Mouse (Mus musculus): ENCODE measurements around the gene Eme1. TPM values are rescaled to one million over a fixed set of nuclear protein-coding genes. Genes with fewer than 3 reads are reported as not detected.

The Eme1 gene
- polyA plus RNA-seq, 1 experiment from 2014 or later: 11.3 TPM

Other genes starting within 250 kb of the Eme1 start
- gene Cacna1g, start 179.8 kb downstream of the Eme1 start, polyA plus RNA-seq (2015; fragmentation: Nextera tagmentation; extraction: Ambion mirVana): 5.8 and 7.6 TPM in 2 replicates
- gene Spata20, start 167.8 kb downstream of the Eme1 start, polyA plus RNA-seq (2015; fragmentation: Nextera tagmentation; extraction: Ambion mirVana): 0.08 and 0.25 TPM in 2 replicates
- 13.6 and 17.9 TPM in 2 replicates for gene Epn3, start 154.0 kb downstream of the Eme1 start, polyA plus RNA-seq (2015; fragmentation: Nextera tagmentation; extraction: Ambion mirVana)
- 5.7 and 9.1 TPM in 2 replicates for gene Mycbpap, start 132.2 kb downstream of the Eme1 start, polyA plus RNA-seq (2015; fragmentation: Nextera tagmentation; extraction: Ambion mirVana)
- gene Rsad1, start 104.7 kb downstream of the Eme1 start, polyA plus RNA-seq (2015; fragmentation: Nextera tagmentation; extraction: Ambion mirVana): 7.3 and 8.0 TPM in 2 replicates
- 2.0 and 2.1 TPM in 2 replicates for gene Chad, start 88.9 kb downstream of the Eme1 start, polyA plus RNA-seq (2015; fragmentation: Nextera tagmentation; extraction: Ambion mirVana)
- gene Acsf2, start 52.1 kb downstream of the Eme1 start, polyA plus RNA-seq (2015; fragmentation: Nextera tagmentation; extraction: Ambion mirVana): 2.7 and 3.9 TPM in 2 replicates
- 120 and 123 TPM in 2 replicates for gene Lrrc59, start 24.2 kb downstream of the Eme1 start, polyA plus RNA-seq (2015; fragmentation: Nextera tagmentation; extraction: Ambion mirVana)
- 123 and 134 TPM in 2 replicates for gene Mrpl27, start 197 bp downstream of the Eme1 start, polyA plus RNA-seq (2015; fragmentation: Nextera tagmentation; extraction: Ambion mirVana)
- 11.6 and 12.9 TPM in 2 replicates for gene Xylt2, start 23.6 kb upstream of the Eme1 start, polyA plus RNA-seq (2015; fragmentation: Nextera tagmentation; extraction: Ambion mirVana)
- gene Gm11541, start 50.5 kb upstream of the Eme1 start, polyA plus RNA-seq (2015; fragmentation: Nextera tagmentation; extraction: Ambion mirVana): not detected in 2 replicates
- gene Cdc34b, start 87.8 kb upstream of the Eme1 start, polyA plus RNA-seq (2015; fragmentation: Nextera tagmentation; extraction: Ambion mirVana): 0.39 TPM in 1 of 2 replicates, not detected in the other
- 0.07 TPM in 1 of 2 replicates, not detected in the other for gene Tmem92, start 128.7 kb upstream of the Eme1 start, polyA plus RNA-seq (2015; fragmentation: Nextera tagmentation; extraction: Ambion mirVana)

Data from heart, embryonic 16.5 days (tissue).